Mouse (Mus musculus): Measurements from ENCODE around the gene Olfr1509.
"Not testable (repeated sequence)": the region's sequence is repeated elsewhere in the genome, so short reads cannot be mapped to it uniquely, and the experiment has no call there.

Olfr1509 gene

DNA sequence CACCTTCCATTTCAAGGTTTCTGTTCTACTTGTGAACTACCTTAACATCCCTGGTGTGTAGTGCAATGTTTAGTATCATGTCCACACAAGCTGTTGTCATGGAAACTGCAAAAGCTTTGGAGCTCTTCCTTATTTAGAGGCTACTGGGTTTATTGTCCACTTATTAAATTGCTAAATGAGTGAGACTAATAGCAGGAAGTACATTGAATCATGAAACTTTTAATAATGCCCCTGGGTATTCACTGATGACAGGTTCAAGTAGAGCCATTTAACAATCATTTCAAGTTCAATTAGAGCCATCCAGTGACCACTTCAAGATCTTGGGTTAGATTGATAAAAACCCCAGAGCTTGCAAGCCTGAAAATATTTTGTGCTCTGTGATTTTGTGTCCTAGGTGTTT lies at the start of gene Olfr1509:
Gene Olfr1509 (plus strand): TSS at position 301 of the 400 bp plus-strand sequence.
- no peak for DNase-seq (ENCODE audit: low spot score in 2 of 2)

DNA sequence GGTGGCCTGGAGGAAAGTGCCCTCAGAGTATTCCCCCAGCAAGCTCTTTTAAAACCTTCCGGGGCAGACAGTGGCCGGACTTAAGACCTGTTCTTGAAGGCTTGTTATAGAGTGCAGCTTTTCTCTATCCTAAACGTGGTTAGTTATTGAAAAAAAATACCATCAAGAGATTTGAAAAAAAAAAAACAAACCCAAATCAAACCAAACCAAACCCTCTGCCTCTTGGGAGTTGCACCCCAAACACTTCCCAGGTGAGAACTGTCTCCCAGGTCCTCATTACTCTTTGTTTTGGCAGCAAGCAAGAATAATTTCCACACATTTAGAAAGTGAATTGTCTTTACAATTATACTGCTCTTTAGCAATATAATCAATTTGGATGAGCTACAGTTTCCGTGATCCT lies 45.5 kb upstream of the Olfr1509 start, which contains the start of gene Olfr1511:
Gene Olfr1511 (minus strand): TSS at position 101 of the 400 bp plus-strand sequence.
- no peak for DNase-seq (ENCODE audit: low spot score in 2 of 2)

DNA sequence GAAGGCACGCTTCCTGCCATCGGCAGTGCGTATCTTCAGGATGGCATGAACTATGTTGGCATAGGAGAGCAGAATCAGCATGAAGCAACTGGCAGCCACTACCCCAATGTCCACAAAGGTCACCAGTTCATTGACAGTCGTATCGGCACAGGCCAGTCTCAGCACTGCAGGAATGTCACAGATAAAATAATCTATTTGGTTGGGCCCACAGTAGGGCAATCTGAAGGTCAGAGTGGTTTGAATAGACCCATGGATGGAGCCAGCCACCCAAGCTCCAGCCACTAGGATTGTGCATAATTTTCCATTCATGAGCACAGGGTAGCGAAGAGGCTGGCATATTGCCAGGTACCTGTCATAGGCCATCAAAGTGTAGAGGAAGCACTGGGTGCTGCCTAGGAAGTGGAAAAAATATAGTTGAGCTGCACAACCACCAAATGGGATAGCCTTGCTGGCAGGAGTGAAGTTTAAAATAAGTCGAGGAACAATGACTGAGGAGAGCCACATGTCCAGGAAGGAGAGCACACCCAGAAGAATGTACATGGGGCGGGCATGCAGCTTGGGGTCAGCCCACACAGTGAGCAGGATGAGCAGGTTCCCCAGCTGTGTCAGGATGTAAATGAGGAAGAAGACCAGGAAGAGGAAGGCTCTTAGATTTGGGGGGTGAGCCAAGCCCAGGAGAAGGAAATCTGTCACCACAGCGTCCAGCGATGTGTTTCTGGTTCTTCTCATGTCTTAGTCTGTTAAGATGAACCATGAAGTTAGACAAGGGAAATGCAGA lies 32.5 kb upstream of the Olfr1509 start:
- not testable (repeated sequence) for DNase-seq (ENCODE audit: low spot score in 2 of 2)

DNA sequence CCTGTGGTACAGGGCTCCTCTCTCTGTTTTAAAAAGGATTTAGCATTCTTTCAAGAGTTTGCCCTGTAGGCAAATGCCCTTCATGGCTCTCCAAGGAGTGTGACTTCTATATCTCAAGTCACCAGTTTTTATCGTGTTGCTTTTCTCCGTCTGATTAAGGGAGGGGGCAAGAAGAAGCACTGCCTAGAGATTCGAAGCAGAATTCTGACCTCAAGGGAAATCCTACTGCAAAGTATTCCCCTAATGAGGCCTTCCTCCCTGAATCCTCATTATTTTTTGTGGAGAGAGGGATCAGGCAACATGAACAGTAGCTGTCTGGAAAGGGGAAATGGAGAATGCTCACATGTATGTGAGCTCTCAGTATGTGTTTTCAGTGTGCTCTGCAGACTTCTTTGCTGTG lies 28.5 kb upstream of the Olfr1509 start, which contains the start of gene Olfr1510:
Gene Olfr1510 (minus strand): TSS at position 101 of the 400 bp plus-strand sequence.
- DNase-seq (ENCODE audit: low spot score in 2 of 2): no peak

DNA sequence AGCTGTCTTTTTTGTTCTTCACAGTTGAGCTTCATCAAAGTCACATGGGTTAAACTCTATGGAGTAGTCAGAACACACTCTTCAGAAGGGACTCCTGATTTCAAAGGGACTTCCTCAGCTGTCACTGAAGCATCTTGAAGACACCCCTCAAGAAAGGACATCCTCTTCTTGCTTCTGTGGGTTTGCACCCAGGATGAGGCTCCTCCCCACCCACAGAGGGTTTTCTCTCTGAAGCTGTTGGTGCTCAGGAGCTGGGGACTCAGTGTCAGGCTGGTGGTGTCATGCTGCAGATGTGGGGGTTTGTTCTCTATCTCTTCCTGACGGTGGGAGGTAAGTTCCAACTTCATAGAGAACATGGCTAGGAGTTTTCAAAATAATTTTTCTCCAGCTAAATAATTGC lies 15.1 kb upstream of the Olfr1509 start:
- no peak for DNase-seq (ENCODE audit: low spot score in 2 of 2)

DNA sequence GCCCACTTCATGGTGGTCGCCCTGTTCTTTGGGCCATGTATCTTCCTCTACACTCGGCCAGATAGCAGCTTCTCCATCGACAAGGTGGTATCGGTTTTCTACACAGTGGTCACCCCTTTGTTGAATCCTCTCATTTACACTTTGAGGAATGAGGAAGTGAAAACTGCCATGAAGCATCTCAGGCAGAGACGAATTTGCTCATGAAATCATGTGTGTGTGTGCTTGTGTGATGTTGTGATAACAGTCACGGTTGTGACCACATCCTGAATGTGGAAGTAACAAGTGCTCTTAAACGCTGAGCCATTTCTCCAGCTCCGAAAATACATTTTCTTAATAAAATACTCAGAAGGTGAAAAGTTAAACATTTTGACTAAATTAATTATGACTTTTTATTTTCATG lies 8.3 kb downstream of the Olfr1509 start:
- no peak for DNase-seq (ENCODE audit: low spot score in 2 of 2)

DNA sequence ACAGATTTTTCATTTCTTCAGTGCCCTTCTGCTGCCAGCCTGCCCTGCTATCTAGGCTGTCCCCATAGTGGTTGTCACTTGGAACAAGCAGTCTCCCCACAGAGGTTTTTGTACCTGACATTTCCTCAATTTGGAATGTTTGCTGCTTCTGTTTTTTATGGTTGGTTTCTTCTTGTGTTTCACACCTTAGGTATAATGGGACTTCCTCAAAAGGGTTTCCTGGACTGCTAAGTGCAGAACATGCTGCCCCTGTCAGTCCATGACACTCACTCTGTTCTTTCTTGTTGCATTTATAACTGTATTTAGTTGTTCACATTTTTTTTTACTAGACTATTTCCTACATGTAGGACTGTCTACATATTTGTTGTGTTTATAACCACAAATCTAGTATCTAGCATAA lies 19.1 kb downstream of the Olfr1509 start:
- DNase-seq (ENCODE audit: low spot score in 2 of 2): no peak

DNA sequence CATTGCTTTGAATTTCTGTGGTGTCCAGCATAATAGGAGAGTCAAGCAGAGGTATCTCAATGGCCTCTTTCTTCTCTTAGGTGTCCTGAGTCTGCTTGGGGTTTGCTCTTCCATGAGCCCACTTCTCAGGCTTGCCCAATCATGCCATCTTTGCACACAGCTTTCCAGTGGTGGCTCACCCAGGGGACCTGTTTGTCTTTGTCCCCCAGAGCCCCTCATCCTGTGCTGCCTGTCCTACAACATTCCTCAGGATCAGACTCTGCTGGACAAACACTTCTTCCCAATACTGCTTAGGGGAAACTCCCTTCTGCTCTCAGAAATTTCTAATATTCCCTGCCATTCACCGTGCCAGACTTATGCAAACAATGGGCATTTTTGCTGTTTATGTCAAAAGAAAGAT lies 22.9 kb downstream of the Olfr1509 start:
- DNase-seq (ENCODE audit: low spot score in 2 of 2): no peak

DNA sequence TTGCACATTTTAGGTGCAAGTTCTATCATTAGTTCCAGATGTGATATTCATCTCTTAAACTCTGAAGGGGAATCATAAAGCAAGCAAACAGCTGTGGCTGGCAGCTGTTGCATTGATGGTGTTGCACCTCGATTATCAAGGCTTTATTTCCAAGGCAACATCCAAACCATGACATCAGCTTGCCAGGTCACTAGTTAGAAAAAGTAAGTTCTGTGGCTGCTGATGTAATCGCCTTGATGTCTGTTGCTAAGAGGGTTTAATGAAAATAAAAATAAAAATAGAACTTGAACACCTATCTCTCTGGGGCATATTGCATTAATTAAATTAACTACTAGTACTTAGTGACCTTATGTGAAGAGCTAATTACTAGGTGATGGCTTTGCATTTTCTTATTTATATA lies 24.6 kb downstream of the Olfr1509 start, which contains the start of gene Olfr1508:
Gene Olfr1508 (minus strand): TSS at position 101 of the 400 bp plus-strand sequence.
- no peak for DNase-seq (ENCODE audit: low spot score in 2 of 2)

DNA sequence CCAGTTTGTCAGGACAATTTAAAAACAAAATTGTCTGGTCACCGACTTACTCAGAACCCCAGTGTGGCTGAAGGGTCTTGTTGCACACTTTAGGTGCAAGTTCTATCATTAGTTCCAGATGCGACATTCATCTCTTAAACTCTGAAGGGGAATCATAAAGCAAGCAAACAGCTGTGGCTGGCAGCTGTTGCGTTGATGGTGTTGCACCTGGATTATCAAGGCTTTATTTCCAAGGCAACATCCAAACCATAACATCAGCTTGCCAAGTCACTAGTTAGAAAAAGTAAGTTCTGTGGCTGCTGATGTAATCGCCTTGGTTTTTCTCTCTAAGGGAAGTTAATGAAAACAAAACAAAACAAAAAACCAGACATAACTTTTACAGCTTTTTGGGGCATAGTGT lies 52.7 kb downstream of the Olfr1509 start, which contains the start of gene Olfr1507:
Gene Olfr1507 (minus strand): TSS at position 234 of the 400 bp plus-strand sequence.
- no peak for DNase-seq (ENCODE audit: low spot score in 2 of 2)

Data from urinary bladder, postnatal 36 days (tissue).